Mouse (Mus musculus) heart, adult 9 months (tissue): ENCODE results near the gene Dcaf1.
A peak's percentile ranks its signal among the peaks of the same experiment; 100 is the strongest.

Experiments
- DNase-seq, 2 experiments: peaks; one replicate each; pipeline ENCODE4 v3.0.0; 2022; ENCODE audit warnings: low spot score in 2 of 2

The Dcaf1 gene

GRCm38 (mm10) chr9:106821618-106822380 lies at the start of gene Dcaf1:
Gene Dcaf1, plus strand, starts transcription at chr9:106821874.
- peak; percentile 95 for DNase-seq

GRCm38 (mm10) chr9:106776116-106776515 lies 45.6 kb upstream of the Dcaf1 start:
- DNase-seq: peak in 1 of 2 experiments; percentile 8

DNA sequence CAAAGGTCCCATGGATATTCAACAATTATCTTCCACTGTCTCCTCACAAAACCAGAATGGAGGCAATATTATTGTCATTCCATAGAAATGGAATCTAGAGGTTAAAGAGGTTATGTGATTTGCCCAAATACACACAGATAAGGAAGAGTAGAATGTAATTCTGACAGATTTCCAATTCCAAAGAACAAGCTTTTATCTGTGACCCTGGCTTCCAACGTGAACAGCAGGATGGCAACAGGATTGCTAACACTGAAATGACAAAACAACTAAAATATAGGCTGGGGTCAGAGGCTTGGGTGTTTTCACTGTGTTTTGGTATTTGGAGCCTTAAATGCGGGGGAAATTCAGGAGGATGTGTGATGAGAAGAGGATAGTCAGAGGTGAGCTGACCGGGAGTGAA lies 44.3 kb upstream of the Dcaf1 start:
- no peak for DNase-seq

DNA sequence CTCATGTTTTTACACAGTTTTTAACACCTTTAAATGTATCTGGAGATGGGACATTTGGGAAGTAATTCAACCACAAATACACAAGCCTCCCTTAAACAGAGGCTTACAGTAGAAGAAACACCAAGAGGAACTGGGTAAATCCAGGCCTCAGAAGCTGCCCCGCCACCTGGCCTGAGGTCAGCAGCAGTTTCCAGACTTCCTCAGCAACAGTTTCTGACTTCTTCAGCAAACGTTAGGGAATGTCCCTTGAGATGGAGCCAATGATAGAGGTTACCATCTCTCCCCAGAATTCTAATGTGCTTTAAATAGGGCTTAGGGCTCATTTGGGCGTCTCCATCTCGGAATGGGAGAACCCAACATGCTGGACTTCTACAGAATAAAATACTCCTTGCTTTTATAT lies 43.4 kb upstream of the Dcaf1 start:
- no peak for DNase-seq

GRCm38 (mm10) chr9:106780086-106780485 lies 41.6 kb upstream of the Dcaf1 start:
- no peak for DNase-seq

- no peak for DNase-seq
These were observed 38.1 kb upstream of the Dcaf1 start for GRCm38 (mm10) chr9:106783554-106783953.

GRCm38 (mm10) chr9:106785206-106785605 lies 36.5 kb upstream of the Dcaf1 start:
- no peak for DNase-seq

DNA sequence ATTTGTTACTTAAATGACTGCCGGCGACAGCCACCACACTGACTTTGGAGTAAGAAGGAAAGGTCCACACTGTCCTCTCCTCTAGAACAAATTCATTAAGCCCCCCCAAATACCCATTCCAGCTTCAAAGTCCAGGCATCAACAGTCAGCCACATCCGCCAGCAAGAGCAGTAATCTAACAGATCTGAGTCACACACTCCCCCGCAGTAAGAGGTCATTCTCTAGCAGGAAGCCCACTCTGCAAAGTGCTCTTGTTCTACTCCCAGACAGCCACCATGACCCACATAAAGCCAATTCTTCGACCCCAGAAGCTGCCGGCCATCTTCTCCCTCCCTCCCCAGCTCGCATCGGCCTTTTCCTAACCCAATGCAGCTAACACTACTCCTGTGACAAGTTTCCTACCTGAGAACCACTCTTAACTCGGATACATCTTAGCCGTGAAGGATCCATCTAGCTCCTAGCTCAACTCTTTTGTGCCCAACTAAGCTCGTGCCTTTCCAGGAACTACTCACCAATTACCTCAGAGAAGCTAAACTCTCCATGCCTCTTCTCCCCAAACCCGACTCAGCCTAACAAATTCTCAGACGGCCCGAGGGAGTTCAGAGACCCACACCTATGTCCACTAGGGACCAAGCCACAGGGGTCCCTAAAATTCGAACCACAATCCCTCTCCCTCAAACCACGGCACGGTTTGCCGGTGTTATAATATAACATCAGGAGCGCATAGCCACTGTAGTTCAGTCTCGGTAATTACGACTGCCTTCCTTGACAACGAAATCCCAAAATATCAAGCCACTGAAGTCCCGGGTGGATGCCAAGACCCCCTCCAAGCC lies 33.5 kb upstream of the Dcaf1 start:
- DNase-seq: peak in 1 of 2 experiments; percentile 3

- peak; percentile 72 to 82 for DNase-seq
These were observed 32.8 kb upstream of the Dcaf1 start, which contains the start of gene Rad54l2 for GRCm38 (mm10) chr9:106788812-106789321. Gene Rad54l2, minus strand, starts transcription at chr9:106789194.

- no peak for DNase-seq
These were observed 32.3 kb upstream of the Dcaf1 start for GRCm38 (mm10) chr9:106789363-106789762.

DNA sequence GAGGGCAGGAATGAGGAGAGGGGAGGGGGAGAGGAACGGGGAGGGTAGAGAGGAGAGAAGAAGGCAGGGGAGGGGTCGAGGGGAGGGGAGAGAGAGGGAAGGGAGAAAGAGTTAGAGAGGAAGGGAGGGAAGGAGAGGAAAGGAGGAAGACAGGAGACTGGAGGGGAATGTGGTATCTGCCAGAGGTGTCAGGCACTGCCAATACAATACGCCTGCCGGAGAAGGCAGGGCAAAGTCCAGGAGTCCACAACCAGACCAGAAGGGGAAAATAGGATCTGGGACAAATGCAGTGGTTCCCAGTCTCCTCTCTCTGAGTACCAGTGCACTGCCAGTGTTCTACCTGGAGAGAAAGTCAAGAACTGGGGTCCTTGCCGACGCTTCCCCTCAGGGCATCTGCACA lies 30.8 kb upstream of the Dcaf1 start:
- no peak for DNase-seq

DNA sequence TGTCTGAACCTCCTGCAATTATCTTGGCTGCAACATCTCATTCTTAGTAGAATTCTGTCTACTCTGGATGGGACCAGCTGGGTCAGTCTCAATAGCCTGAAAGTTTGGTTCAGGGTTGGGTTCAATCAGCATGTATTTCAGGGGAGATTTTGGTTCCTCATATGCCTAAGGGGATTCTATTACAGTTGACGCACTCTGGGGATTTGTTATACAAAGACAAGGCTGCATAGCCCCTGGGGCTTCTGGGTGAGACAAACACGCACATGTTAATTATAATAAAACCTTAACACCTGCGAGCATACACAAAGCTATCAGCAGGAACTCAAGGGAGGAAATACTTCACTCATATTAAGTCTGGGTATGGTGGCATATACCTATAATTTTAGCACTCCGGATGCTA lies 15.2 kb upstream of the Dcaf1 start:
- no peak for DNase-seq

DNA sequence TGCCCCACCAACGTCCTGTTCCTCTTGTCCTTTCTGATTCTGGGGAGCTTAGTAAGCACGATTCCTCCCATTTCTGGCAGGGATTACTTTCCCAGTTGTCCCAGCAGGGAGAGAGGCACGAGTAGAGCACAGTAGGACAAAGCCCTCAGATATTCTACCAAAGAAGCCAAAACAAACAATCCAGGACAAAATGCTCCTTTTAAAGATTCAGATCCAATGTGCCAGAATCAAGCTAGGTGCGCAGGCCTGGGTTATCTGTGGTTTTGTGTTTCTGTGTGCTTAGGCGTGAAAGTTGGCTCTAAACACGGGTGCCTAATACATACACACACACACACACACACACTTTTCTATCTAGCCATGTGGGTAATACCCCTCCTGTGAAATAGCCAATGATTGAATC lies 3.5 kb upstream of the Dcaf1 start:
- no peak for DNase-seq

DNA sequence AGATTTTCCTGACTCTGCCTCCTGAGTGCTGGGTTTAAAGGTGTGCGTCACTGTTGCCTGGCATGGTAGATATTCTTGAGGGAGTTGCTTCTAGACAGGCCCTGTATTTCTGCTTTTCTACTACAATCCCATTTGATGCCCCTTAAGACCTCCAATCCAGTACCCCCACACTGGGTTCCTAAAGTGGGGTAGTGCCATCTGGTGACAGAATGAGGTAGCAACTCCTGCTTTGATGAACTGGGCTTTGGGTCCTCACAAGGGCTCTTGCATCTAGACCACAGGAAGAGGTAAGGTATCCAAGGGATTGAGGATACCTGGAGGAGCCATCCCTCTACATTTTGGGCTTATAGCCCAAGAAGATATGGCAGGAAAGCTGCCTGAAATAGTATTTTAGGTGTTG lies 2.5 kb upstream of the Dcaf1 start:
- no peak for DNase-seq

GRCm38 (mm10) chr9:106821050-106821617 lies 540 bp upstream of the Dcaf1 start:
- peak in 1 of 2 experiments; percentile 3 for DNase-seq

DNA sequence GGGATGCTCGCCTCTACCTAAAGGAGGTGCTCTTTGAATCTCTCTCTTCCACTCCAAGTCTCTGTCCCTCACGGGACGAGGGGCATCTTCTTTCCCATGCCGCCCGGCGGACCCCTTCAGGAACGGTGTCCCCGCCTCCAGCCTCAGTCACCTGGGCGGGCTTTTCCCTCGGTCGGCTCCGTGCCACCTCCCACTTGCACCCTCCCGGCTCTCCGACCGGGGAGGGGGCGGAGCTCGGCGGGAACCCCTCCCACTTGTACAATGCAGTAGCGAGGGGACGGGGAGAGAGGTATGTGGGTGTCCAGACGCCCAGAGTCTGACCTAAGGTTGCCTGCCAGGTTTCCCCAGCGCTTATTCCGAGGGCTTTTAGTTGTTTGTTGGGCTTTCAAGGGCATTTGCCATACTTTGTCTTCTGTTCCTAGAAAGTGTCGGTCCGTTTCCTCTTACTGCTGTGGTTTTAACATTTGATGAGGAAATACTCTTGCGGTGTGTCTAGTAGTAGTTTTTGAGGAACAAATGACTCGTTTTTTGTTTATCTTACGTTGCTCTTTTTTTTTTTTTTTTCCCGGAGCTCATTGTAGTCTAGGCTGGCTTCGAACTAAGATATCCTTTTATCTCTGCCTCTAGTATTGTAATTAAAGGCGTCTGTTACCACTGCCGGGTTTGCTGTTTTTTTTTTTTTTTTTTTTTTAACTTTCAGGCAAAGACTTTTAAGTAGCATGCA lies 869 bp downstream of the Dcaf1 start:
- DNase-seq: peak; percentile 77 to 82

GRCm38 (mm10) chr9:106840569-106840968 lies 18.9 kb downstream of the Dcaf1 start:
- no peak for DNase-seq

DNA sequence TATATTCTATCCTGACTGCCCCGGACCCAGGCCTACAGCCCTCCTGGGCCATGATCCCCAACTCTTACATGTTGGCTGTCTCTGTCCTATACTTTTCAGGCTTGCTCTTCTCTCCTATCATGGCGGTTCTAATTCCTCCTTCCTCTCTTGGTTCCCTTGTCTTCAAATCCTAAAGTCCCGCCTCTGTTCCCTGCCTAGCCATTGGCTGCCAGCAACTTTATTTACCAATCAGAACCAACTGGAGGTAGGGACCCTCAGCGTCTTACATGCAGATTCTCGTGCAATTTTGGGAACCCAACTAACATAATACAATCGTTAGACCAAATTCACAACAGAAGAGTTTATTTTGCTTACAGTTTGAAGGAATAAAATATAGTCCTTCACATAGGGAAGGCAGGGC lies 21.1 kb downstream of the Dcaf1 start:
- DNase-seq: no peak

GRCm38 (mm10) chr9:106856664-106857063 lies 35.0 kb downstream of the Dcaf1 start:
- no peak for DNase-seq

DNA sequence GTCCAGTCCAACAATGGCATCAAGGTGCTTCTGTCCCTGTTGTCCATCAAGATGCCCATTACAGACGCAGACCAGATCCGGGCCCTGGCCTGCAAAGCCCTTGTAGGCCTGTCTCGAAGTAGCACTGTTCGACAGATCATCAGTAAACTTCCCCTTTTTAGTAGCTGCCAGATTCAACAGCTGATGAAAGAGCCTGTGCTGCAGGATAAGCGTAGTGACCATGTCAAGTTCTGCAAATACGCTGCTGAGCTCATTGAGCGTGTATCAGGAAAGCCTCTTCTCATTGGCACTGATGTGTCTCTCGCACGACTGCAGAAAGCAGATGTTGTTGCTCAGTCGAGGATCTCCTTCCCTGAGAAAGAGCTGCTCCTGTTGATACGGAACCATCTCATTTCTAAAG lies 36.4 kb downstream of the Dcaf1 start:
- DNase-seq: no peak

DNA sequence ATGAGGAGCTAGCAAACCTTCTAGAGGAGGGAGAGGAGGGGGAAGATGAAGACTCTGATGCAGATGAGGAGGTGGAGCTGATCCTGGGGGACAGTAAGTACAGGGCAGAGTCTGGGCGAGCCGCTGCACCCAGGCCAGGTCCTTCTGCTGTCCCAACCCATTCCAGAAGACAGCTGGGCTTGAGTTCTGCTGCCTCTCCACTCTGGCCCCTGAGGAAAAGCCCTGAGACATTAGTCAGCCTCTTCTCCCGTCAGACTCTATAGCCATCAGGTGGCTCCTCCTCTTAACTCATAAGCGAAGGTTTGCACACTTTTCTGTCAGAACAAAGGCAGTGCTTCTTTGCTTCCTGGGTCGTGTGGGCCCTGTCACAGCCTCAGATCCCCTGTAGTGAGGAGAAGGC lies 52.5 kb downstream of the Dcaf1 start:
- DNase-seq: no peak

- no peak for DNase-seq
These were observed 55.0 kb downstream of the Dcaf1 start for GRCm38 (mm10) chr9:106876666-106877065.
